In the genomic region with DNA sequence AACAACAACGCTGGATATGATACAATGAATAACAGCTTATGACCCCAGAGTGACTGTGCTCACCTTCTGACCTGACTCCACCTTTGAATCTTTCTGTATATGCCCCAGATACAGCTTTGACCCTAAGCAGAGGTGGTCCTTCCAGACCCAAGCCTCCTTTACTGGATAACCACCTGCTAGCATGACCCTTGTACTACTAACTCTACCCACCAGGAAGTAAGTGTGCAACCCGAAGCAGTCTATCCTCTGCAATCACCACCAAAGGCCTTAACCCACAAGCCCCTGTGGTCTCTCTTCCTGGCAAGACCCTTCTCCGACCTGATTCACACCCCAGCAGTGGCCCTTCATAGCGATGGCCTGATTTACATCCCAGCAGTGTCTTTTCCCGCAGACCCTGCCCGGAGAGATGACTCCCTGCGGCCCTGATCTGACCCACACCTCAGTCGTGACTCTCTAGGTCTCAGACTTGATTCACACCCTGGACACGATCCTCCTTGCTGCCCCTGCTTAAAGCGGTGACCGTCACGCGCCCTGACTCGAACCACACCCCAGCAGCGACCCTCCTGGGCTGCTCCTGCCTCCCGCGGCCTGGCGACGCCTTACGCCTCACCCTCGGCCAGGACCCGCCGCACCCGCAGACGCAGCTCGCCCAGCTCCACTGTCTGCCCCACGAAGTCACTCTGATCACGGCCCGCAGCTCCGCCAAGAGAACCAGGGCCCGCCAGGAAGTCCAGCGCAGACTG, we compare ENCODE assay signal across 8 mouse cellular contexts. TPM values are rescaled to one million over a fixed set of nuclear protein-coding genes. Genes with fewer than 3 reads are reported as not detected.
DNase-seq lines count a peak whose midpoint lies in the region; ATAC-seq and TF ChIP-seq lines count a peak whose summit lies in the region.

No protein-coding gene starts in this region.

- peak overlapping the region; percentile 59 for H3K27ac ChIP-seq in bone marrow macrophage, adult 2 months (ENCODE audit: insufficient read depth, low read depth, low read length)
- H3K27ac ChIP-seq in hindbrain, embryonic 11.5 days (ENCODE audit: low read depth, low read length): peak overlapping the region; percentile 80

- peak overlapping the region; percentile 89 for H3K4me3 ChIP-seq in bone marrow macrophage, adult 2 months (ENCODE audit: insufficient read depth, low read length)
- peak overlapping the region; percentile 62 for H3K4me3 ChIP-seq in hindbrain, embryonic 11.5 days (ENCODE audit: low read depth, low read length)

- ATAC-seq in hindbrain, embryonic 11.5 days (ENCODE audit: low FRiP score): peak; percentile 90
- peak; percentile 57 for ATAC-seq in megakaryocyte-erythroid progenitor cell, adult 5-6 weeks (replicated peaks; ENCODE audit: low FRiP score, low TSS enrichment, poor library complexity, severe bottlenecking)

- no peaks in the 10 kb centered on the region for H3K27me3 ChIP-seq in hindbrain, embryonic 11.5 days (ENCODE audit: control insufficient read depth, insufficient read depth, low read length)

- H3K9ac ChIP-seq in hindbrain, embryonic 11.5 days (ENCODE audit: low read depth, low read length): peak overlapping the region; percentile 87

- no peak for TF ChIP-seq CTCF in bone marrow macrophage, adult 2 months (IDR thresholded peaks at IDR 0.05; ENCODE audit: low read depth, low read length)

- peaks cover 14% of the 10 kb centered on the region for H3K4me1 ChIP-seq in bone marrow macrophage, adult 2 months (ENCODE audit: control insufficient read depth, insufficient read depth, low read length)
- peaks cover 2% of the 10 kb centered on the region; the same call in 1 of the 2 replicates for H3K4me1 ChIP-seq in hindbrain, embryonic 11.5 days (replicated peaks; ENCODE audit: control insufficient read depth, insufficient read depth, low read length)

- DNase-seq in spleen, adult 12 weeks (ENCODE audit: low spot score): peak; percentile 14
- no peak for DNase-seq in spleen, postnatal 10 days (ENCODE audit: low spot score in 2 of 2)
- DNase-seq in hindbrain, embryonic 11.5 days (ENCODE audit: low spot score): no peak
- no peak for DNase-seq in retina, embryonic 14.5 days (ENCODE audit: low spot score)
- no peak for DNase-seq in cerebellum, postnatal 10 days
- DNase-seq in left cerebral cortex, adult 18-20 months (ENCODE audit: low spot score in 2 of 2): no peak

- H3K4me2 ChIP-seq in hindbrain, embryonic 11.5 days (replicated peaks; ENCODE audit: low read depth, low read length): peak overlapping the region; percentile 81

- WGBS in hindbrain, embryonic 11.5 days: 2% methylated on average over 32 of the region's 32 CpGs

- 0 out of 2 replicates have a peak, but pooled peaks cover 2% of the 10 kb centered on the region for H3K36me3 ChIP-seq in hindbrain, embryonic 11.5 days (ENCODE audit: control insufficient read depth, insufficient read depth, low read length)

- TF ChIP-seq POLR2A in bone marrow macrophage, adult 2 months (IDR thresholded peaks at IDR 0.05; ENCODE audit: borderline replicate concordance, low read depth, low read length): no peak

- H3K9me3 ChIP-seq in hindbrain, embryonic 11.5 days (ENCODE audit: control insufficient read depth, low read length): no peaks in the 10 kb centered on the region

RNA-seq across cellular contexts. Expression of a gene that starts 0.5 kb away (rescaled TPM):
- 105 TPM in 2 replicates for polyA plus RNA-seq in bone marrow macrophage, adult 2 months (2012; ENCODE audit: insufficient read depth, insufficient read length, missing spikeins)
- 40.8 and 45.7 TPM in 2 replicates for polyA plus RNA-seq in hindbrain, embryonic 11.5 days (2014; fragmentation: Nextera tagmentation; extraction: Ambion mirVana)
- 66.2 and 88.6 TPM in 2 replicates for total RNA-seq in megakaryocyte-erythroid progenitor cell, adult 5-6 weeks (2014; fragmentation: Nextera tagmentation)
- 101 and 104 TPM in 2 replicates for total RNA-seq in megakaryocyte-erythroid progenitor cell, adult 5-6 weeks (2017)
- 10 to 100 TPM; 95.7 to 98.5 TPM for total RNA-seq in left cerebral cortex, adult 18-20 months (2021)

RNA-seq across cellular contexts. Expression of a gene that starts 0.5 kb away (rescaled TPM):
- 38.1 and 40.7 TPM in 2 replicates for polyA plus RNA-seq in bone marrow macrophage, adult 2 months (2012; ENCODE audit: insufficient read depth, insufficient read length, missing spikeins)
- polyA plus RNA-seq in hindbrain, embryonic 11.5 days (2014; fragmentation: Nextera tagmentation; extraction: Ambion mirVana): 20.4 and 22.3 TPM in 2 replicates
- total RNA-seq in megakaryocyte-erythroid progenitor cell, adult 5-6 weeks (2014; fragmentation: Nextera tagmentation): 20.5 and 21.9 TPM in 2 replicates
- 6.5 and 12.3 TPM in 2 replicates for total RNA-seq in megakaryocyte-erythroid progenitor cell, adult 5-6 weeks (2017)
- total RNA-seq in left cerebral cortex, adult 18-20 months (2021): 10 to 100 TPM; 33.7 to 43.5 TPM

RNA-seq across cellular contexts. Expression of a gene that starts 31.1 kb away (rescaled TPM):
- polyA plus RNA-seq in bone marrow macrophage, adult 2 months (2012; ENCODE audit: insufficient read depth, insufficient read length, missing spikeins): 62.6 and 73.7 TPM in 2 replicates
- 8.7 and 9.4 TPM in 2 replicates for polyA plus RNA-seq in hindbrain, embryonic 11.5 days (2014; fragmentation: Nextera tagmentation; extraction: Ambion mirVana)
- 19.9 and 20.7 TPM in 2 replicates for total RNA-seq in megakaryocyte-erythroid progenitor cell, adult 5-6 weeks (2014; fragmentation: Nextera tagmentation)
- total RNA-seq in megakaryocyte-erythroid progenitor cell, adult 5-6 weeks (2017): 2.8 and 7.8 TPM in 2 replicates
- total RNA-seq in left cerebral cortex, adult 18-20 months (2021): 10 to 100 TPM; 17.5 to 18.1 TPM

RNA-seq across cellular contexts. Expression of a gene that starts 40.4 kb away (rescaled TPM):
- 15.2 and 15.7 TPM in 2 replicates for polyA plus RNA-seq in bone marrow macrophage, adult 2 months (2012; ENCODE audit: insufficient read depth, insufficient read length, missing spikeins)
- 8.2 and 9.5 TPM in 2 replicates for polyA plus RNA-seq in hindbrain, embryonic 11.5 days (2014; fragmentation: Nextera tagmentation; extraction: Ambion mirVana)
- 16.3 and 24.7 TPM in 2 replicates for total RNA-seq in megakaryocyte-erythroid progenitor cell, adult 5-6 weeks (2014; fragmentation: Nextera tagmentation)
- 10.5 and 13.0 TPM in 2 replicates for total RNA-seq in megakaryocyte-erythroid progenitor cell, adult 5-6 weeks (2017)
- total RNA-seq in left cerebral cortex, adult 18-20 months (2021): 10 to 100 TPM; 45.7 to 60.3 TPM

RNA-seq across cellular contexts. Expression of a gene that starts 46.3 kb away (rescaled TPM):
- polyA plus RNA-seq in bone marrow macrophage, adult 2 months (2012; ENCODE audit: insufficient read depth, insufficient read length, missing spikeins): not detected in 2 replicates
- 0.48 and 0.91 TPM in 2 replicates for polyA plus RNA-seq in hindbrain, embryonic 11.5 days (2014; fragmentation: Nextera tagmentation; extraction: Ambion mirVana)
- total RNA-seq in megakaryocyte-erythroid progenitor cell, adult 5-6 weeks (2014; fragmentation: Nextera tagmentation): 22.9 and 25.8 TPM in 2 replicates
- 10.7 and 12.3 TPM in 2 replicates for total RNA-seq in megakaryocyte-erythroid progenitor cell, adult 5-6 weeks (2017)
- total RNA-seq in left cerebral cortex, adult 18-20 months (2021): under 1 TPM; 0.68 to 1.00 TPM
